Mouse (Mus musculus) stomach, embryonic 14.5 days (tissue): Measurements from ENCODE around the gene Slc6a6. TPM values are rescaled to one million over a fixed set of nuclear protein-coding genes. Genes with fewer than 3 reads are reported as not detected.
A peak's percentile ranks its signal among the peaks of the same experiment; 100 is the strongest.

Experiments
- ATAC-seq: fragments of 200-750 bp; cut with Nextera tagmentation; 2 replicates; pipeline ENCODE4 v1.8.0; 2017; ENCODE audit warnings: low read depth, moderate TSS enrichment; ENCODE audit not compliant: insufficient number of reproducible peaks, insufficient read depth, low FRiP score
- H3K27ac ChIP-seq: fragments of 300-500 bp; sonication (generic); 2 replicates; pipeline ENCODE4 v1.5.1; 2014; ENCODE audit warnings: mild to moderate bottlenecking, low read length, moderate library complexity, mixed read lengths
- H3K27me3 ChIP-seq: fragments of 300-500 bp; sonication (generic); 2 replicates; pipeline ENCODE4 v1.6.1; 2014; ENCODE audit warnings: low read length, control low read depth, mixed read lengths; ENCODE audit not compliant: control insufficient read depth, insufficient read depth
- H3K36me3 ChIP-seq: fragments of 300-500 bp; sonication (generic); 2 replicates; pipeline ENCODE4 v1.6.1; 2014; ENCODE audit warnings: mild to moderate bottlenecking, control low read depth, low read length, moderate library complexity, mixed read lengths; ENCODE audit not compliant: control insufficient read depth, insufficient read depth
- H3K4me1 ChIP-seq: fragments of 300-500 bp; sonication (generic); 2 replicates; pipeline ENCODE4 v1.6.1; 2014; ENCODE audit warnings: low read length, control low read depth, mixed read lengths; ENCODE audit not compliant: control insufficient read depth, insufficient read depth
- H3K4me2 ChIP-seq: fragments of 300-500 bp; sonication (generic); replicated peaks from 2 replicates; pipeline ENCODE4 v1.6.1; 2014; ENCODE audit warnings: low read depth, low read length, control low read depth
- H3K4me3 ChIP-seq: fragments of 300-500 bp; sonication (generic); 2 replicates; pipeline ENCODE4 v1.5.1; 2014; ENCODE audit warnings: low read depth, low read length, control low read depth
- H3K9ac ChIP-seq: fragments of 300-500 bp; sonication (generic); replicated peaks from 2 replicates; pipeline ENCODE4 v1.6.1; 2014; ENCODE audit warnings: low read depth, mild to moderate bottlenecking, control low read depth, low read length, moderate library complexity, mixed read lengths
- H3K9me3 ChIP-seq: fragments of 300-500 bp; sonication (generic); 2 replicates; pipeline ENCODE4 v1.6.1; 2016; ENCODE audit warnings: low read depth, low read length, control low read depth; ENCODE audit not compliant: control insufficient read depth
- WGBS: fragments of 180-500 bp; shearing (Covaris S2); extraction: QIAGEN DNeasy Blood & Tissue Kit; methylation state at CpG from one replicate; pipeline ENCODE4 v1.1.7; 2014; 5-methylcytosine and 5-hydroxymethylcytosine counted together
- polyA plus RNA-seq: library from polyadenylated mRNA; unstranded; fragments of >200 nt; fragmentation: Nextera tagmentation; extraction: Ambion mirVana; gene quantifications from 2 replicates; pipeline ENCODE4 v1.2.1, GENCODE M21; 2014

Gene Slc6a6
- polyA plus RNA-seq, 1 experiment from 2014 or later, result 60.3 TPM

DNA sequence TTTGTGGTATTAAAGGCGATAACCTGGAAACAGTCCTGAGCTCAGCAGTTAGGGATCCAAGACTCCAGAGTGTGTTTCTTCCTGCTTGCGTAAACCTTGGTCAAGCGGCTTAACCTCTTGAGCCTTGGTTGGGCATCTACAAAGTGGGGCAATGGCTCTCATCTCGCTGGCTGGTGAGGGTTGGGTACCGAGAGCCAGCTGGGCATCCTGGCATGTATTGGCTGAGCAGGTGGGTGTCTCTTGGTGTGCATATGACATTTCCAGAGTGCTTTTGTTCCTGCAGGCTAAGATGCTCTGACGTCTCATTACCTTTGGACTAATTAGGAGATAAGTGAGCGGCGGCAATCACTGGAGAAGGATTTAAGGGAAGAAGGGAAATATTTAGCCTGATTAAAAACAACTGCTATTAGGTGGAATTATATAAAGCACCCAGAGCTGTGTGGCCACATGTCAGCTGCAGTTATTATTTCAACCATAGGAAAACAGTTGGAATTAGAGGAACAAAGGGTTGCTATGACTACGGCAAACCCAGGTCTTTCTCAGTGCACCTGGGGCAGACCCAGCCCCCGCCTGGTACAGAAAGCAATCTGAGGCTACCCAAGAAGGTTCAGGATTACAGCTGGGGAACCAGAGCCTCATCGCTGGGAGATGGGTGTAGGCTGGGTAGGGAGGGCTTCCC is 24.2 kb downstream of the Slc6a6 start:
- 0 out of 2 replicates have a peak, but pooled peaks cover 3% of the 10 kb centered on the region for H3K36me3 ChIP-seq
- H3K4me2 ChIP-seq, result no peak overlapping the region
- no peak overlapping the region for H3K4me3 ChIP-seq
- 75% methylated on average over 11 of the region's 11 CpGs for WGBS
- H3K9ac ChIP-seq, result no peak overlapping the region
- ATAC-seq, result no peak
- peaks cover 19% of the 10 kb centered on the region for H3K4me1 ChIP-seq
- no peaks in the 10 kb centered on the region for H3K9me3 ChIP-seq
- H3K27me3 ChIP-seq, result no peaks in the 10 kb centered on the region
- H3K27ac ChIP-seq, result no peak overlapping the region; the same call in 1 of the 2 replicates

DNA sequence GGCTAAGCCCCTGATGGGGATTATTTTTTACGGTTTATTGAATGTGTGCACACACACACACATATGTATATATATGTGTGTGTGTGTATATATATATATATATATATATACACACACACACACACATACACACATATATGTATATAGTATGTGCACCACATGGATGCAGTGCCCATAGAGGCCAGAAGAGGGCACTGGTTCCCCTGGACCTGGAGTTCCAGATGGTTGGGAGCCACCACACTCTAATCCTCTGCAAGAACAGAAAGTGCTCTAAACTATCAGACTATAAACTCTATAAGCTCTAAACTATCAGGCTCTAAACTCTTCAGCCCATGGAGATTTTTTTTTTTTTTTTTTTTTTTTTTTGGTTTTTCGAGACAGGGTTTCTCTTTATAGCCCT is 25.1 kb downstream of the Slc6a6 start:
- WGBS, result 97% methylated on average over 1 of the region's 2 CpGs
- Histone ChIP-seq H3K4me3 (no peak overlapping the region), H3K36me3 (0 out of 2 replicates have a peak, but pooled peaks cover 3% of the 10 kb centered on the region), H3K9me3 (no peaks in the 10 kb centered on the region), H3K4me1 (peaks cover 26% of the 10 kb centered on the region), H3K27me3 (no peaks in the 10 kb centered on the region), H3K9ac (no peak overlapping the region), H3K4me2 (no peak overlapping the region), H3K27ac (no peak overlapping the region)
- no peak for ATAC-seq

DNA sequence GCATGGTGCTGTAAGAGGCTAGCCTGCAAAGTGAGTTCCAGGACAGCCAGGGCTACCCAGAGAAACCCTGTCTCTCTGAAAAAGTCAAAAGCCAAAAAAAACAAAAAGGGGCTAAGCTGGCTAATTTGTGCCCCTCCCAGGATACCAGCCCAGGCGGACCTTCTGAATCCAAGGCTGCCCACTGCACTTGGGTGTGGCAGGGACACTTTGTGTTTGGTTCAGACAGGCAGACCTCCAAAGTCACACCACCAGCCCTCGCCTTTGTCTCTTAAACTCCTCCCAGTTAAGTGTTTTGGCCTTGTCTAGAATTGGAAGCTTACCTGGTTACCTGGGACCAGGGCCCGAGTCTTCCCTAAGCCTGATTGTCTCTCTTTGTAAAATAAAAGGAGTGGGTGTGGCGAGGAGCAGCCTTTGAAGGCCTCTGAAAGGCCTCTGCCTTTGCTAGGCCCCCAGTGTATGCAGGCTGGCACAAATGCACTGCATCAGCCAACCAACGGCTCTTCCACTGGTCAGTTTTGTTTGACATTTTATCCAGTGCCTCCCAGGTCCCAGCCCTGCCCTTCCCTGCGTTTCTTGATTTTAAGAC is 26.6 kb downstream of the Slc6a6 start:
- H3K27me3 ChIP-seq, result no peaks in the 10 kb centered on the region
- no peak for ATAC-seq
- H3K9me3 ChIP-seq, result no peaks in the 10 kb centered on the region
- WGBS, result 59% methylated on average over 6 of the region's 6 CpGs
- H3K4me1 ChIP-seq, result peaks cover 26% of the 10 kb centered on the region
- H3K36me3 ChIP-seq, result peaks cover 3% of the 10 kb centered on the region; the same call in 1 of the 2 replicates
- H3K27ac ChIP-seq, result peak overlapping the region; percentile 11; the same call in 1 of the 2 replicates
- H3K4me2 ChIP-seq, result no peak overlapping the region
- H3K9ac ChIP-seq, result no peak overlapping the region
- no peak overlapping the region for H3K4me3 ChIP-seq

- WGBS, result 24% methylated on average over 4 of the region's 4 CpGs
- Histone ChIP-seq H3K36me3 (peaks cover 3% of the 10 kb centered on the region; the same call in 1 of the 2 replicates), H3K9ac (0 out of 2 replicates have a peak overlapping the region, but pooled peaks have one; percentile 18), H3K4me1 (peaks cover 20% of the 10 kb centered on the region), H3K4me3 (no peak overlapping the region), H3K4me2 (0 out of 2 replicates have a peak overlapping the region, but pooled peaks have one; percentile 1), H3K9me3 (no peaks in the 10 kb centered on the region), H3K27ac (peak overlapping the region; percentile 82; the same call in 1 of the 2 replicates), H3K27me3 (no peaks in the 10 kb centered on the region)
- peak; percentile 24; the same call in 1 of the 2 replicates for ATAC-seq
Measured at GRCm38 (mm10) chr6:91712097-91712854, 28.4 kb downstream of the Slc6a6 start.

DNA sequence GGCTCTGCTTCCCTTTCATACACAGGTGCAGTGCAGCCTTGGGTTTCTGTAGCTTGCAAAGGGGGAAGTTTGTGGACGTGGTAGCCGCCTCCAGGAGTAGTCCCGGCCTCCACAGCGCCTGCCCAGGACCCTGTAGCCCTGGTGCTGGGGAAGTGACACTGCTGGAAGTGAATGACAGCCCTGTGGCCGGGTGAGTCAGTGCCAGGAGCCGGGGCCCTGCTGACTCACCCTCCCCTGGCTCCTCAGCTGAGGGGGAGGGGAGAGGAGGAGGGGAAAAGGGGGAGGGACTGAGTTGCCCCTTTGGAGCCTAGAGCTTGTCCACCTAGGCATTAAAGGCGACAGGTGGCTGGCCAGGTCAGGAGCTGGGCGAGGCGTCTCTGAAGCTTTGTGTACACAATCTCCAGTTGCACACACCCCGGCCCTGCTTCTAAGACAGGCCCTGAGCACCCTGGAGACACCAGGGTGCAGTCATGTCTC is 29.0 kb downstream of the Slc6a6 start:
- 0 out of 2 replicates have a peak overlapping the region, but pooled peaks have one; percentile 18 for H3K9ac ChIP-seq
- WGBS, result 12% methylated on average over 10 of the region's 10 CpGs
- peak; percentile 79 for ATAC-seq

GRCm38 (mm10) chr6:91713370-91713896 is 29.6 kb downstream of the Slc6a6 start:
- H3K27ac ChIP-seq, result peak overlapping the region; percentile 82
- H3K36me3 ChIP-seq, result no peaks in the 10 kb centered on the region; the same call in 1 of the 2 replicates
- H3K9me3 ChIP-seq, result no peaks in the 10 kb centered on the region
- no peaks in the 10 kb centered on the region for H3K27me3 ChIP-seq
- H3K4me3 ChIP-seq, result no peak overlapping the region
- 8% methylated on average over 5 of the region's 5 CpGs for WGBS
- H3K9ac ChIP-seq, result no peak overlapping the region
- ATAC-seq, result no peak
- H3K4me1 ChIP-seq, result peaks cover 25% of the 10 kb centered on the region
- H3K4me2 ChIP-seq, result 0 out of 2 replicates have a peak overlapping the region, but pooled peaks have one; percentile 1

More for the DNA sequence above, 29.0 kb downstream of the Slc6a6 start:
- H3K4me2 ChIP-seq, result 0 out of 2 replicates have a peak overlapping the region, but pooled peaks have one; percentile 1
- H3K27me3 ChIP-seq, result no peaks in the 10 kb centered on the region
- no peaks in the 10 kb centered on the region for H3K9me3 ChIP-seq
- H3K36me3 ChIP-seq, result peaks cover 3% of the 10 kb centered on the region; the same call in 1 of the 2 replicates
- no peak overlapping the region for H3K4me3 ChIP-seq
- H3K4me1 ChIP-seq, result peaks cover 20% of the 10 kb centered on the region
- H3K27ac ChIP-seq, result peak overlapping the region; percentile 82

- no peak overlapping the region for H3K4me3 ChIP-seq
- ATAC-seq, result no peak
- no peak overlapping the region for H3K4me2 ChIP-seq
- H3K9ac ChIP-seq, result no peak overlapping the region
- H3K27ac ChIP-seq, result no peak overlapping the region
- H3K27me3 ChIP-seq, result no peaks in the 10 kb centered on the region
- peaks cover 41% of the 10 kb centered on the region for H3K4me1 ChIP-seq
- no peaks in the 10 kb centered on the region; the same call in 1 of the 2 replicates for H3K36me3 ChIP-seq
- no peaks in the 10 kb centered on the region for H3K9me3 ChIP-seq
- WGBS, result 74% methylated on average over 8 of the region's 8 CpGs
Measured at GRCm38 (mm10) chr6:91715023-91715422, 31.2 kb downstream of the Slc6a6 start.
